Mouse (Mus musculus) gastrocnemius, postnatal 25 days (tissue): Measurements from ENCODE around the gene Arhgap32. TPM values are rescaled to one million over a fixed set of nuclear protein-coding genes. Genes with fewer than 3 reads are reported as not detected.
"Not testable (repeated sequence)": the region's sequence is repeated elsewhere in the genome, so short reads cannot be mapped to it uniquely, and the experiment has no call there.

Experiments
- DNase-seq: peaks from one replicate; pipeline ENCODE4 v3.0.0; 2022
- long read RNA-seq, 2 experiments: library from polyadenylated mRNA; stranded (forward); transcript quantifications; one replicate each; pipeline ENCODE4 v2.0.0; 2021
- total RNA-seq, 2 experiments: library from RNA; stranded (reverse); gene quantifications; 1 replicate in 1 of 2; 2 replicates in 1 of 2; pipeline ENCODE4 v1.2.3; 2021

The Arhgap32 gene
- total RNA-seq = 1 to 10 TPM; 8.3 to 9.8 TPM
- long read RNA-seq, experiment 1, partial matches to known transcripts = 0 of 3 reads
- long read RNA-seq, experiment 1, other reads (novel, unspliced or antisense) = 3 of 3 reads
- long read RNA-seq, experiment 2 = 0 reads

DNA sequence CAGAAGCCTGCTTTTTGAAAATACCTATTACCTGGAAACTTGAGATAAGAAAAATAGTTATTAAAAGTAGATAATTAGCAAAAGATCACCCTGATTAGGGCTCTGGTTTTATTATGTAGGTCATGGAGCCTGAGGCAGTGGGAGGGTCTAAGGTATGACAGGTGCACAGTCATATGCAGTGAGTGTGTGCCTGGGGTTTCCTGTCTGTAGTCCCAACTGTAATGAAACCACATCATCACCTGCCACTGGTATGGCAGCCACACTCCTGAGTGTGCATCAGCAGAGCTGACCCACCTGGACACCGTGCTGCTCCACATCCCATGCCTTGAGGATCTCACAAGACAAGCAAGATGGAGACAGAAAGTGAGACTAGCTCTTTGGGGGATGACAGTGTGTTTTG lies at the start of gene Arhgap32:
TSS of gene Arhgap32 (plus strand) at position 351 of the 400 bp plus-strand sequence.
- no peak for DNase-seq

DNA sequence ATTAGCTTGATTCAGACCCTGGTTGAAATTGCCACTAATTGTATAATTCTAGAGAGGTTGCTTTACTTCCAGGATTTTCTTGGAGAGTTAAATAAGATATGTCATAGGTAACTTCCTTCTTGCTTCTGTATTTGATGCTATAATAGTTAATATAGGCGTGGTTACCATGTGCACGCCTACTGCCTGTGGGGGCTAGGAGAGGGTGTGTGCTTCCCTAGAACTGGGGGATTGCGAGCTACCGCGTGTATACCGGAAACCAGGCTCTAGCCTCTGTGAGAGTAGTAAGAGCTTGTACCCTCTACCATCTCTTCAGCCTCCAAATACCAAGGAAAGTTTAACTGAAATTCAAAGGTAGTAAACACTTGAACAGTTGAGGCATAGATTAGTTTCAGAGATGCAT lies 43.2 kb upstream of the Arhgap32 start:
- DNase-seq = no peak

GRCm38 (mm10) chr9:32088106-32088776 lies 27.7 kb upstream of the Arhgap32 start:
- DNase-seq = no peak

GRCm38 (mm10) chr9:32088882-32089281 lies 27.1 kb upstream of the Arhgap32 start:
- DNase-seq = no peak

DNA sequence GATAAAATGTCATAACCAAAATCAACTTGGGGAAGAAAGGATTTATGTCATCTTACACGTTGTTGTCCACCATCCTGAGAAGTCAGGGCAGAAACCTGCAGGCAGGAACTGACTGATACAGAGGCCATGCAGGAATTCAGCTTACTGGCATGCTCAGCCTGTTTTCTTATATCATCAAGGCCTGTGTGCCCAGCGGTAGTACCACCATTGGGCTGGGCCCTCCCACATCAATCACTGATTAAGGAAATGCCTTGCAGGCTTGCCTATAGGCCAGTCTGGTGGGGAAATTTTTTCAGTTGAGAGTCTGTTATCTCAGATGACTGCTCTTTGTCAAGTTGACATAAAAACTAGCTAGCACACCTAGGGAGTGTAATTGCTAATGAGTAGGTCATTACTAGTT lies 22.5 kb upstream of the Arhgap32 start:
- DNase-seq = no peak

DNA sequence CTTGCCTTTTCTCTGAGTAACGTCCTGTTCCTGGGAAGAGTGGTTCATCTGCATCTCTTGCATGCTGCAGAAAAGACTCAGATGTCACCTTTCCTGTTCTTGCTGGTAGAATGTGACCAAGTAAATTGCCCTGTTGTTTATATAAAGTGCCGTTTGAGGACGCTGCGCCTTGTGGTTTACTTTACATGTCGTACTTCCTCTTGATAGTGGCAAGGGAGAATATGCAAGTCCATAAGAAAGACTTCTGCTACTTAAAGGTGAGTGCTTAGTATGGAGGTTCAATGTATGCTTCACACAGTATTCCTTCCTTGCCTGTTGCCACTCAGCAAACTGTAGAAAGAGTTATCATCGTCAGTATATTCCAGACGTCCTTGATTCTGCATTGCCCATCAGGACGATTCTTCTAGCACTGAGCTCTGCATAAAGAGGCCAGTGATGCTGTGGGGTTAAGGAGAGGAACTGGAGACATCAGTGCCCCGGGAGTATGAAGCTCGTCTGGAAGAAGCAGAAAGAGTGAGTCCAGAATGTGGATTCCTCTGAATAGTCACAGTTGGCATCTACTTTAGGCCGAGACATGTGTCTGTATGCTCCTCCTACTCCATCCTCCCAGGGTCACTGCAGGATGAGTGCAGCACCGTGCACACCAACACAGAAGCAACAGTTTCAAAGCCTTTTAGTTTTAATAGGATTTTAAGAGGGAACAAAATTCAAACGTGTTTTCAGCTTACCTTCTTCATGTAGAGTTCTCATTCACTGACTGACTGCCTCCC lies 21.4 kb upstream of the Arhgap32 start:
- DNase-seq = no peak

DNA sequence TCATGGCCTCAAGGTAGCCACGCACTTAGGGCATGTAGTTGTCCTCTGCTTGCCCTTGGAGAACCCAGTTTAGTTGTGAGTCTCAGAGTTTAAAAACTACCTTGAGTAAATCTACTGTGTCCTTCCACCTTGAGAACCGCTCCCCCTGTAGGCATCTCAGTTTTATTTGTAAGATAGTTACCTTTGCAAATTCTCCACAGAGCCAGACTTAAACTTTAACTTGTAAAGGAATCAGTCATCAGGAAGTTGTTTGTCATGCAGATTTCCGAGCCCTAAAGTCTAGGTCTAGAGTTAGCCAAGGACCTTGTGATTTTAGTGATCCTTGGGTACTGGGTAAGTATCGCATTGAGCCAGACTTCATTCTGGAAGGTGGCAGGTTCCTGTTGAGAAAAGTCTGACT lies 20.4 kb upstream of the Arhgap32 start:
- no peak for DNase-seq

- DNase-seq = no peak
Measured at GRCm38 (mm10) chr9:32096541-32096940, 19.4 kb upstream of the Arhgap32 start.

- DNase-seq = no peak
Measured at GRCm38 (mm10) chr9:32097123-32097522, 18.8 kb upstream of the Arhgap32 start.

- no peak for DNase-seq
Measured at GRCm38 (mm10) chr9:32098425-32099155, 17.3 kb upstream of the Arhgap32 start.

- DNase-seq = no peak
Measured at GRCm38 (mm10) chr9:32100561-32100960, 15.4 kb upstream of the Arhgap32 start.

DNA sequence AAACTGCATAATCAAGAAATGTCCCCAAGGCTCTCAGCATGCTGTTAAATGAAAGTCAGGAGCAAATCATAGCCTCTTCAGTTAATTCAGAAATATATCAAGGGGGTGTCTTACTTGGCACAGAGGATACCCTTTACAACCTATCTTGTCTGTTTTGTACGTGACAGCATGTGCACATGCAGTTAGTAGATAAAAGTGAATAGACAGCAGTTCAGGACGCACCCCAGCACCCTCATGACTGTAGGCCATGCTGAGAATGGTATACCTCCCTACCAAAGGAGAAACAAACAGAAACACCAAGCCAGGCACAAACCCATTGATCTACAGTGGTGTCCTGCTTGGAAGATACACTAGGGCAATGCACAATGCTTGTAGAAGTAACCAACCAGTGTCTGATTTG lies 14.4 kb upstream of the Arhgap32 start:
- DNase-seq = no peak

DNA sequence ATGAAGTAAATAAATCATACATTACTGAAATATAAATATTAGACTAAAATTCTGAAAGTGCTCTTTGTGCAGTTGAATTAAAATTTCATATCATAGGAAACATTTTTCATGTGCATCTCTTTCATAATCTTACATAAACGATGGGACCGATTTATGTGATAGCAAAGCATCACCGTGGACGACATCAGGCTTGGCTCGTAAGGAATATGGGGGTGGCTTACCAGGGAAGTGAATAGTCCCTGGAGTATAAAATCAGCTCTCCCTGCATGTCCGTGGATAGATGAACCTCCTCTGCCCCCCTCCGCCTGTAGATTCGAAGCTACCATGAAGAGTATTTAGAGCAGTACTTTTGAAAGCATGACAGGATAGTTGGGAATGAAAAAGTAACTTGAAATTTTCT lies 11.3 kb upstream of the Arhgap32 start:
- no peak for DNase-seq

DNA sequence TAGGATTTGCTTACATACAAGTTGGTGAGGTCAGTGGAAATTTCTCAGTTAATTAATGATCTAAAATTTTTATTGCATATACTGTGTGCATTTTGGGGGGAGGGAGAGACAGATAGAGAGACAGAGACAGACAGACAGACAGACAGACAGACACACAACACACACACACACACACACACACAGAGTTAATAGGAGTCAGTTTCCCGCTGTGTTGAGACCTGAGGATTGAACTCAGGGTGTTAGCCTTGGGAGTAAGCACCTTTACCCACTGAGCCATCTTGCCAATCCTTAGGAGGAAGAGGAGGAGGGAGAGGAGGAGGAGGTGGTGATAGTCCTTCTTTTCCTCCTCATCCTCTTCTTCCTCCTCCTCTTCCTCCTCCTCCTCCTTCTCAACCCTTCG lies 5.6 kb upstream of the Arhgap32 start:
- no peak for DNase-seq

DNA sequence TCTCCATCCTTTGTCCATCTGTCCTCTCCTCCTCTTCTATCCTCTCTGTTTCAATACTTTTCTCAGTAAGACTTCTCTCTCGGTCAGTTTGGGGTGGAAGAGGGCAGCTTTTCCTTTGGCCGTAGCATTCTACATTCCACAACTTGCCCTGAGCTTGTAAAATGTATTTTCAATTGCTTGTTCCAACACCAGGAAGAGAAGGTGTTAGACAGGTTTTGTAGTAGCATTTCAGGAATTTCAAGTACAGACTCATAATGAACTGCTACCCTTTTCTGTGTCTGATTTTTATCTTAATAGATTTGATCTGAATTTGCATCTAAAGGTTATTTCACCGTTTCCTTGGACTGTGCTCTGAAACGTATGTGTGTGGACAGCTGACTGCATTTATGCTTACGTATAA lies 336 bp downstream of the Arhgap32 start:
- DNase-seq = no peak

DNA sequence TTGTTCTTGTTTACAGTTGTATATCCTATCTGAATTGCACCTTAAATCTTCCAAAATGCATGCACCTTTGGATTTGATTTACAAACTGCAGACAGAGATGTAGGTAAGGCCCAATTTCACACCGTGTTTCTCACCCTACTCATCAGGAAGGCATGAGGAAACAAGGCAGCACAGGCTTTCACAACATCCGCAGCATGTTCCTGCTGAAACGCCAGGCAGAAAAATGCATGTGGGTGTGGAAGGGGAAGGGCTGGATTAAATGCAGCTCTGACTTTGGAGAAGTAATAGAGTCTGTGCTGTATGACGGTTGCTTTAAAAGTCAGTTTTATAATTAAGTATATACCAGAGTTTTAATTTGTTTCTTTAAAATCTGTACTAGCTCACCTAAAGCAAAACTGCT lies 1.9 kb downstream of the Arhgap32 start:
- no peak for DNase-seq

- DNase-seq = no peak
Measured at GRCm38 (mm10) chr9:32118433-32118832, 2.5 kb downstream of the Arhgap32 start.

- no peak for DNase-seq
Measured at GRCm38 (mm10) chr9:32119586-32119985, 3.6 kb downstream of the Arhgap32 start.

DNA sequence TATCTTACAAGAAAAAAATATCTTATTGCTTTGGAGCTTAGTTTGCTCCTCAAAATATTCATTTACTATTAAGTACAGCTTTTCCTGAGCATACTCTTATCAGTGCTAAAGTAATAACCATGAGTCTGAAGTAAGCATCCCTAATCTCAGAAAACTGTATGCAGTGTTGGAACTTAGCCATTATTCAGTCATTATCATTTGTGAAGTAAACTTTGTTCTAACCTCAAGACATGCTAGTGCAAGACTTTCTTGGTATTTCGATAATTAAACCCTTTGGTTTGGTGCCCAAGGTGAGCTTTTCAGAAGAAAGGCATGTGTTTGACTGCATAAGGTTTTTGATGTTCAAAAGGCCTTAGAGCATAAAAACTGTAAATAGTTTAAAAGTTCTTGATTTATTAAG lies 4.2 kb downstream of the Arhgap32 start:
- DNase-seq = no peak

DNA sequence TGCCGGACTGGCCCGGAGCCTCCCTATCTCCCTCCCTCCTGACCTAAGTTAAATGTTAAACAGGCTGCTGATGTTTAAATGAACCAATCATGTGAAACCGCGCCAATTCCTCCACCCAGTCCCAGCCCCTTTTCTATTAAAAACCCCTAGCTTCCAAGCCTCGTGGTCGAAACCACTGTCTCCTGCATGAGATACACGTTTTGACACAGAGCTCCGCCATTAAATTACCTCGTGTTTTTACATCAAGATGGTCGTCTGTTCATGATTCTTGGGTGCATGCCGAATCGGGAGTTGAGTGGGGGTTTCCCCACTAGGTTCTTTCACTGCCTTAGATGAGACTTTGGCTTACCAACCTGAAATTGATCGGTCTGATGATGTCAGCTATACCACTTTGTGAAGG lies 5.3 kb downstream of the Arhgap32 start:
- not testable (repeated sequence) for DNase-seq

- no peak for DNase-seq
Measured at GRCm38 (mm10) chr9:32136195-32136594, 20.3 kb downstream of the Arhgap32 start.

DNA sequence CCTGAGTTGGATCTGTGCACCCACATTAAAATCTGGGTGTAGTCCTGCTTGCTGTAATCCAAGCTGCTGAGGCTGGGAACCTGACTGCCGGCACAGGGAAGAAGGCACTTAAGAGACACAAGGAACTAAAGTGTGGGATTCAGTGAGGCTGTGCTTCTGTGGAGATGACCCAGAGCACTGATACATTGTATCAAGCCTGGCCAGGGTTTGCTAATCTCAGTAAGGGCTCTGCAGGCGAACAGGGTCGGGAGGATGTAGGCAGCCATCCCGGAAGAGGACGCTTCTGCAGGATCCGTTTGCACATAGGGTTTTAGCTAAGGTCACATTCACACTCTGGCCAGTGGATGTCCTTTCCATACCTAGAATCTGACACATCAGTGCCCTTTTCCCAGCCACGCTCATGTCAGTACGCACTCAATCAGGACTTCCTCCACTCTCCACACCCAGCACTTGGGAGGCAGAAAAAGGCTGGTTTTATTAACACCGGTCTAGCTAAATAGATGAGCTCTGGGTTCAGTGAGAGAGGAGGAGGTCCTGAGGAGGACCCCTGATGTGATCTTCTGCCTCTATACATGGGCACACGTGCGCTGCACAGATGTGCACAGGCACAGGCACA lies 20.9 kb downstream of the Arhgap32 start:
- no peak for DNase-seq
